Mouse (Mus musculus) naive thymus-derived CD4-positive, alpha-beta T cell, adult 2 months (primary cell): ENCODE measurements around the gene Gmppb.

ENCODE experiments used
- DNase-seq: peaks from one replicate; pipeline ENCODE4 v3.0.0-alpha.2; 2011; ENCODE audit warnings: low read depth

Gmppb gene

DNA sequence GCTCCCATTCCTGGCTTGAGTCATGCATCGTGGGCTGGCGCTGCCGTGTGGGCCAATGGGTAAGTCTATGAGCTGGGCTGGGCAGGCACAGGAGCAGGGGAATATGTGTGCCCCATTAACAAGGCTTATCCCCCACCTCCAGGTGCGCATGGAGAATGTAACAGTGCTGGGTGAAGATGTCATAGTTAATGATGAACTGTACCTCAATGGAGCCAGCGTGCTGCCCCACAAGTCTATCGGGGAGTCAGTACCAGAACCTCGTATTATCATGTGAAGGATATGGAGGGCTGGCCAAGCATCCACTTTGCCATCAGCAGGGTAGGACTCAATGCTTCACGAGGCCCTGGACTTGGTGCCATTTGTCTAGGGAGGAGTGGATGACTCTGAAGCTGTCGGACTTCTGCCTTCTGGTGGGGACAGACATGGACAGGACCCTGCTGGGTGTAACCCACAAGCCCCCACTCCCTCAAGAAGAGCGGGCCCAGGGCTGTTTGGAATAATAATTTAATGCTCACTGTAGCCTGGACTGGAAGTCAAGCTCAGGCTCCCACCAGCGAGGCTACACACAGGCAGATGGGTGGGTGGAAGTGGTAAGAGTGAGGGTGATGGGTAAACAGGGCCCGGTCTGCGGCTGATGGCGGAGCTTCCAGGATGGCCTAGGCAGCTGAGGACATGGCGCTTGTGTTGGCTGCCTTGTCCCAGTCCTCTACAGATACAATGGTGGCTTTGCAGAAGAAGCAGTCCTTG, 2.3 kb downstream of the Gmppb start:
- no peak for DNase-seq

DNA sequence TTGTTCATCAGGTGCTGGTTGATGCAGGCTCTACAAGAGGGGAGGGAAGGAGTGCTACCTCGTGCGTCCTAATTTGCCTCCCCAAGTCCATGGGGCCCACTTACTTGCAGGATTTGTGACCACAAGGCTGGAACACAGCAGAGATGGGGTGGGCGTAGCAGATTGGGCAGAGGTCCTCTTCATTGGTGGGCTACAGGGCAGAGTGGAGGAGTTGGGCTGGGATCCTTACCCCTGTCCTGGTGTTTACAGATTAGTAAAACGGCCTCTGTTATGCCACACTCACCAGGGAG, 2.8 kb downstream of the Gmppb start:
- DNase-seq = no peak

- DNase-seq = peak; percentile 27
Measured at GRCm38 (mm10) chr9:108052411-108052810, 3.4 kb downstream of the Gmppb start.

- peak; percentile 97 for DNase-seq
Measured at GRCm38 (mm10) chr9:108052885-108053664, 4.0 kb downstream of the Gmppb start, which contains the start of gene Amigo3. Amigo3 (plus strand) TSS chr9:108053159.

- no peak for DNase-seq
Measured at GRCm38 (mm10) chr9:108053665-108054225, 4.7 kb downstream of the Gmppb start.

- DNase-seq = no peak
Measured at GRCm38 (mm10) chr9:108054331-108055040, 5.4 kb downstream of the Gmppb start.

DNA sequence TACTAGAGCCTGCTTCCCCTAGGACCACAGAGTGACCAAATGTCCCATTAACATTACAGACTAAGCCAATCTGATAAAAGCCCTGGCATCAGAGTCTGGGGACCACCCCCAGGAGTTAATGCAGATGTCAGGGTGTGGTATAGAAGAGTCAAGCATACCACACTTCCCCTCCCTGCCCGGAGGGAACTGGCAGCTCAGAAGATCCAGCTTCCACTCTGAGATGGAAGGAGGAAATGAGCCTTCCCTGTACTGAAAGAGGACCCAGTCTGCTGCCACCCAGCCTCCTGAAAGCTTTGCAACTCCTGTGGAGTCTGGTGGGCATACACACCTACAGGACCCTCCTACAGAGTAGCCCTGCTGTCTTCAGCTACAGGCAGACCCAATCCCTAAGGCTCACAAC, 6.0 kb downstream of the Gmppb start:
- no peak for DNase-seq

GRCm38 (mm10) chr9:108055661-108056237, 6.7 kb downstream of the Gmppb start:
- DNase-seq = no peak

- no peak for DNase-seq
Measured at GRCm38 (mm10) chr9:108056361-108057261, 7.6 kb downstream of the Gmppb start.

DNA sequence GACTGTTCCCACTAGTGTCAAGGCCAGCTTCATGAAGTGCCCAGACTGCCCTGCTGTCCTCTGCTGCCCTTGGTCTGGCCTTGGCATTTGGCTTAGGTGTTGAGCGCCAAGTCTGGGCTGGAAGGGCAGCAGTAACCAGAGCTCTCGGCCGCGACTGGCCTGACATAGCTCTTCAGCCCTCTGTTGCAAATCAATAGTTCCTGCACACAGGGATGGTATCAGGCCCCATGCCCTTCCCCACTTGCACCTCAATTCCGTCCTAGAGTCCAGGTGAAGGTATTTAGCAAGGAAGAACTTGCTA, 8.2 kb downstream of the Gmppb start:
- no peak for DNase-seq

DNA sequence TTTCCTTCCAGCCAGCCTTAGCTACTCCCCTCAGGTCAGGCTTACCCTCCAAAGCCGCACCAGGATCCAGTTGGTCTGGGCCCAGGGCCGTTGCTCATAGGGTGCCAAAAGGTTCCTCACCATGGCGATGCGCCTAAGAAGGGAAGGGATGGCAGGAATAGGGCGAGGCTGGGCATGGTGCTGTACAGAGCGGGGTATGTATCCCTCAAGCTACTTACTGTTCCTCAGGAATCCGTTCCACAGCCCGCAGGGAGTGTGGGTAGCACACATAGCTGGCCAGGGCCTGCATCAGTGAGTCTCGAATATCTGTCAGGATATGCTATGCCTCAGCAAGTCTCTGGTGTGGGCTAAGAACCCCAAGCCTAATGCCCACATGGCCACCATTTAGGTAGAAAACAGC, 9.2 kb downstream of the Gmppb start:
- DNase-seq = no peak

- DNase-seq = no peak
Measured at GRCm38 (mm10) chr9:108062142-108062541, 13.1 kb downstream of the Gmppb start.

DNA sequence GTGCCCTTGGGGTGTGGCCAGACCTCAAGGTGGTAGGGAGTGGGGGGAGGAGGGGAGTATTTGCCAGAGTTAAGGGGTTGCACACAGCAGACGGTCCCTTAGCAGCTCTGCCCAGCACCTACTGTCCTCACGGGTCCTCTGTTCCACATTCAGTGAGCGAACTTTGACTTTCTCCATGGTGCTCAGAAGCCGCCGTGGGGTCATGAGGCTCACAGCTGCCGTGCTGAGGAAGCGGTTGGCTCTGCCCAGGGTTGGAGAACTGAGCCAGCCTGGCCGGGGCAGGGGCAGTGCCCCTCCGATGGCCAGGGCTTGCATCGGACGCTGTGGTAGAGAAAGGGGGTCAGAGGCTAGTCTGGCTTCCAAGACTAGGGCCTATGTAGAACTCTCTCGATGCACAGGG, 14.3 kb downstream of the Gmppb start:
- no peak for DNase-seq

GRCm38 (mm10) chr9:108065491-108066011, 16.5 kb downstream of the Gmppb start:
- DNase-seq = peak; percentile 55

DNA sequence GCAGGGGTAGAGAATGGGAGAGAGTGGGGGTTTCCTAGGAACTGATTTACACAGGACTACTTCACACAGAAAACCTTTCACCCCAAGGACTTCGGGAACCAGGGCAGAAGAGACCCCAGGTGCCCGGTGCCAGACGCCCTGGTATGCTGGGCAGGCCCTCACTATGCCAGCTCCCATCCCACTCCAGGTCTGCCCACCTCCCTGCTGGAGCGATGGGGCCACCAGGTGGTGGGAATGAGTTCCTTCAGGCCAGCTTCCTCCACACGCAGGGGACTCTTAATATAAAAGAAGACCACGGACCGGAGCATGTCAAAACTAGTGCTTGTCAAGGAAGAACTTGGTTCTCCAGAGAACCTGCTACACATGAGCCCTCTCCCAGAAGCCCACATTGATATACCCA, 18.2 kb downstream of the Gmppb start:
- DNase-seq = no peak

GRCm38 (mm10) chr9:108067900-108068299, 18.9 kb downstream of the Gmppb start:
- peak; percentile 90 for DNase-seq

DNA sequence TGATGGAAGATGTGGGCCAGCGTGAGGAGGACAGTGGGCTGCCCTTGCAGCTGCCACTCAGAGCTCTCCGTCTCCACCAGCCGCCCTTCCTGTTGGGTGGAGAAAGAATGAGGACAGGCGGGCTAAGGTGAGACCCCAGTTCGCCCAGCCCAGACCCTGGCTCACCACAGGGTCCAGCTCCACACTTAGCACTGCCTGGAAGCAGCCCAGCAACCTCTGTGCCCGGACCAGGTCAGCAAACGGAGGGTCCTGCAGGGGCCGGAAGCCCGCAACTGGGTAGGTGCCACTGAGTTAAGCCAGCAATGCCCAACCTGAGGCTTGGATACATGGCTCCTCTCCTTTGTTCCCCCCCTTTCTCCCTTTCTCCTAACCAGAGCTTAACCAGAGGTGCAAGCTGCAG, 20.0 kb downstream of the Gmppb start:
- no peak for DNase-seq

DNA sequence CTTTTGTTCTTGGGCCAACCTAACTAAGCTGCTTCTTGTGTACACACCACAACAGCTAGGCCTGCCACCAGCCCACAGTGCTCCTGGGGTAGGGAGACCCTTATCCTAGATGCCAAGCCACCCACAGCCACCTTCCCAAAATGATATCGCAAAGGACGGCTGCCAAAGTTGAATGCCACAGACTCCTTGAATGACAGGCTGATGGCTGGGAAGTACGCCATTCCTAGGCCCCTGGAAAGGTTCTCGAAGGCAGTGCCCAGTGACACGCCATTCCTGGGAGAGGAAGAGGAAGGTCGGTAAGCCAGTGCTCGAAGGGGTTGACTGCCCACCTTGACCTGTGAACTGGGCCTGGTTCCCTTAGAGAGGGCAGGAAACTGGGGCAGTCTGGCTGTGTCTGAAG, 20.5 kb downstream of the Gmppb start:
- no peak for DNase-seq

DNA sequence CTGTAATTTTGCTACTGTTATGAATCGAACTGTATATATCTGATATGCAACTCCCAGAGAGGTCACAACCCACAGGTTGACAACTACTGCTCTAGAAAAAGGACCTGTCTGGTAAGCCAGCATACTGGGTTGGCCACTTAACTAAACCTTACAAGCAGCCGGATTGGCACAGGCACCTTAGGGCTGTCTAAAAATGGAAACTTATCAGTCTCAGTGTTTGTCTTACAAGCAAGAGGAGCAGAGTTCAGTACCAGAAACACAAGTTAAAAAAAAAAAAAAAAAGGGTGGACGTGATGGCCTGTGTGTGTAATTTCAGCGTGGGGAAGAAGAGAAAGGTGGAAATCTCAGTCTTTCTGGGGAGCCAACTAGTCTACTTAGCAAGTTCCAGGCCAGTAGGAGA, 22.8 kb downstream of the Gmppb start:
- DNase-seq = no peak

- no peak for DNase-seq
Measured at GRCm38 (mm10) chr9:108072481-108072924, 23.5 kb downstream of the Gmppb start.
